Comparison of ENCODE assay signal across 8 mouse cellular contexts in the genomic region with DNA sequence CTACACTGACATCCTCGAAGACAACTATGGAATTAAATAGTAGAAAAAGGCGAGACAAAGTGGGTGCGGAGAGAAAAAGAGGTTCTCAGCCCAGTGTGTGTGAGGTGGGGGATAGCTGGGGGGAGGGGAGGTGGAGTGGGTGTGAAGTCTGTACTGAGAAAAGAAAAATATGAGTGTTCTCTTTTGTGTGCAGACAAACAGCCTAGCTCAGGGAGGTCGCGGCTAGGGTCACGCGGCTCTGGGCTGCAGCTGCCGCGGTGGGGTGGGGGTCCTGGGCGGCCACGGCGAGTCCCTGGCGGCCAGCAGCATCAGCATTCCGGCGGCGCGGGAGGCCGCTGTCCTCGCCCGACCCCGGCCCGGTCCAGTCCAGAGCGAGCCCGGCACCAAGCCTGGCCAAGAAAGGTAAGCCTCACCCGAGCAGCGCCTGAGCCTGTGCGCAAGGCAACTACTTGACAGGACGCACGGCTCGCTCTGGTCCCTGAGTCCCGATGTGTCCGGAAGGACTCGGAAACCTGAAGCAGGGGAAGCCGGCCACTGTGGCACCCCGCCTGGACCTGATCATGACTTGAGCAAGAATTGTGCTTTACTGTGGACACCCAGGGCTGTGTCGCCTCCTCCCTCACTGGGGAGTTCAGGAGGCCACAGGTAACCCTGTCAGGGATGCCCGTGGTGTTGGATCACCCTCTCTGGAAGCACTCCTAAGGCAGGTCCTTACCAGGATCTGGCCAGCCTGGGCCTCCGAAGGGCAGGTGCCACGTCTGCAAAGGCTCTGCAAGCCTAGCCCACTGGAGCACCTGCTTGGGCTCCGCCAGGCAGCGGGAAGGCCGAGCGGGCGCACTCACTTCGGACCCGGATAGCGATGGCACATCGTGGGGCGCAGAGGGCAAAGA.
DNase-seq lines count a peak whose midpoint lies in the region; ATAC-seq lines count a peak whose summit lies in the region.
"Had no signal": no experiment of that assay in that cellular context is flagged by ENCODE, and none has a peak within 500 bp of the region (broad histone marks: within the 10 kb centered on the region; RNA-seq: fewer than 3 reads in every experiment).

No protein-coding gene starts in this region.

- peak overlapping the region; percentile 15; the same call in 1 of the 2 replicates for H3K4me3 ChIP-seq in hindbrain, embryonic 16.5 days (ENCODE audit: low read length)
- peak overlapping the region; percentile 16 for H3K4me3 ChIP-seq in midbrain, embryonic 15.5 days

- WGBS in hindbrain, embryonic 16.5 days = 2% methylated on average over 45 of the region's 49 CpGs
- WGBS in midbrain, embryonic 15.5 days = 1% methylated on average over 49 of the region's 49 CpGs

- DNase-seq in Muller cell, postnatal 12 days (ENCODE audit: inconsistent ontology term) = peak; percentile 18
- DNase-seq in embryo, embryonic 10.5 days (ENCODE audit: low spot score) = peak; percentile 77
- DNase-seq in left cerebral cortex, adult 18-20 months (ENCODE audit: low spot score in 2 of 2) = no peak
- DNase-seq in thymus, postnatal 14 days = no peak
- no peak for DNase-seq in left cerebral cortex, adult 9 months (ENCODE audit: low spot score in 2 of 2)
- DNase-seq: thymus, adult 2 months had no signal

- H3K9me3 ChIP-seq in hindbrain, embryonic 16.5 days (ENCODE audit: control insufficient read depth, low read length) = no peaks in the 10 kb centered on the region
- no peaks in the 10 kb centered on the region for H3K9me3 ChIP-seq in midbrain, embryonic 15.5 days

- peaks cover 33% of the 10 kb centered on the region for H3K27me3 ChIP-seq in hindbrain, embryonic 16.5 days (replicated peaks; ENCODE audit: control insufficient read depth, insufficient read depth, low read length)
- H3K27me3 ChIP-seq in midbrain, embryonic 15.5 days (replicated peaks) = peaks cover 60% of the 10 kb centered on the region

- H3K36me3 ChIP-seq in hindbrain, embryonic 16.5 days (ENCODE audit: control insufficient read depth, insufficient read depth, low read length) = no peaks in the 10 kb centered on the region
- no peaks in the 10 kb centered on the region for H3K36me3 ChIP-seq in midbrain, embryonic 15.5 days (replicated peaks)

- 0 out of 2 replicates have a peak overlapping the region, but pooled peaks have one; percentile 8 for H3K9ac ChIP-seq in hindbrain, embryonic 16.5 days (ENCODE audit: low read depth, low read length)
- H3K9ac ChIP-seq in midbrain, embryonic 15.5 days = no peak overlapping the region

- ATAC-seq in hindbrain, embryonic 16.5 days = no peak
- ATAC-seq in midbrain, embryonic 15.5 days (replicated peaks) = peak; percentile 42

- H3K27ac ChIP-seq in hindbrain, embryonic 16.5 days (ENCODE audit: low read depth, low read length) = no peak overlapping the region
- H3K27ac ChIP-seq in midbrain, embryonic 15.5 days = peak overlapping the region; percentile 22; the same call in 1 of the 2 replicates

- H3K4me1 ChIP-seq in hindbrain, embryonic 16.5 days (ENCODE audit: control insufficient read depth, insufficient read depth, low read depth, low read length) = peaks cover 20% of the 10 kb centered on the region
- peaks cover 33% of the 10 kb centered on the region for H3K4me1 ChIP-seq in midbrain, embryonic 15.5 days

- H3K4me2 ChIP-seq in hindbrain, embryonic 16.5 days (ENCODE audit: low read length) = peak overlapping the region; percentile 39
- H3K4me2 ChIP-seq in midbrain, embryonic 15.5 days = peak overlapping the region; percentile 41

Comparison
In these comparisons a context has a peak if more than half of its experiments do, and no peak if none do; other contexts are left out.
1. DNase-seq: peak in Muller cell, postnatal 12 days (single experiment) and embryo, embryonic 10.5 days (single experiment); none in left cerebral cortex, adult 18-20 months (0 of 2), thymus, postnatal 14 days (single experiment) and left cerebral cortex, adult 9 months (0 of 2).